Mouse (Mus musculus): ENCODE measurements around the gene Rps6kb2.

GRCm38 (mm10) chr19:4203604-4204326 is 40.6 kb upstream of the Rps6kb2 start:
- TF ChIP-seq CTCF (IDR thresholded peaks at IDR 0.05; ENCODE audit: extremely low read depth, insufficient read length, insufficient replicate concordance, low read depth, low read length), result no peak
- TF ChIP-seq POLR2A (IDR thresholded peaks at IDR 0.05; ENCODE audit: low read depth, low read length), result no peak
